Mouse (Mus musculus): ENCODE results near the gene Psmd13.

- TF ChIP-seq CTCF (IDR thresholded peaks at IDR 0.05; ENCODE audit: insufficient read depth, low read length) (no peak), POLR2A (IDR thresholded peaks at IDR 0.05; ENCODE audit: borderline replicate concordance, extremely low read depth, low read depth, low read length) (no peak)
These were observed 38.1 kb downstream of the Psmd13 start for GRCm38 (mm10) chr7:140919911-140920310.
